Mouse (Mus musculus): ENCODE measurements around the gene Fbln2. TPM values are rescaled to one million over a fixed set of nuclear protein-coding genes. Genes with fewer than 3 reads are reported as not detected.

The Fbln2 gene
- polyA plus RNA-seq, 1 experiment from 2014 or later: 56.4 TPM

- WGBS: 65% methylated on average over 16 of the region's 16 CpGs
- H3K27me3 ChIP-seq: no peaks in the 10 kb centered on the region
- H3K9me3 ChIP-seq (replicated peaks): no peaks in the 10 kb centered on the region
- no peaks in the 10 kb centered on the region for H3K36me3 ChIP-seq
- peaks cover 21% of the 10 kb centered on the region for H3K4me1 ChIP-seq
- ATAC-seq (replicated peaks; ENCODE audit: low FRiP score): no peak
- no peak overlapping the region for H3K4me3 ChIP-seq (replicated peaks)
- H3K4me2 ChIP-seq: no peak overlapping the region
- H3K27ac ChIP-seq: no peak overlapping the region
- H3K9ac ChIP-seq: no peak overlapping the region
Observed at GRCm38 (mm10) chr6:91259440-91260120, 47.3 kb downstream of the Fbln2 start.

- H3K4me3 ChIP-seq (replicated peaks): no peak overlapping the region
- no peak; the same call in 1 of the 2 replicates for ATAC-seq (replicated peaks; ENCODE audit: low FRiP score)
- H3K27ac ChIP-seq: no peak overlapping the region
- no peaks in the 10 kb centered on the region for H3K9me3 ChIP-seq (replicated peaks)
- no peaks in the 10 kb centered on the region for H3K27me3 ChIP-seq
- no peak overlapping the region for H3K9ac ChIP-seq
- H3K4me1 ChIP-seq: peaks cover 21% of the 10 kb centered on the region
- no peaks in the 10 kb centered on the region for H3K36me3 ChIP-seq
- no peak overlapping the region for H3K4me2 ChIP-seq
- WGBS: 59% methylated on average over 7 of the region's 8 CpGs
Observed at GRCm38 (mm10) chr6:91260347-91260986, 48.2 kb downstream of the Fbln2 start.

GRCm38 (mm10) chr6:91260987-91261367 lies 48.7 kb downstream of the Fbln2 start:
- H3K4me3 ChIP-seq (replicated peaks): no peak overlapping the region
- 30% methylated on average over 3 of the region's 3 CpGs for WGBS
- peaks cover 21% of the 10 kb centered on the region for H3K4me1 ChIP-seq
- no peak overlapping the region for H3K9ac ChIP-seq
- H3K9me3 ChIP-seq (replicated peaks): no peaks in the 10 kb centered on the region
- H3K4me2 ChIP-seq: no peak overlapping the region
- H3K27me3 ChIP-seq: no peaks in the 10 kb centered on the region
- no peak overlapping the region for H3K27ac ChIP-seq
- H3K36me3 ChIP-seq: no peaks in the 10 kb centered on the region
- ATAC-seq (replicated peaks; ENCODE audit: low FRiP score): no peak; the same call in 1 of the 2 replicates

GRCm38 (mm10) chr6:91265616-91266015 lies 53.4 kb downstream of the Fbln2 start:
- Histone ChIP-seq H3K4me1 (peaks cover 12% of the 10 kb centered on the region), H3K4me3 (replicated peaks) (no peak overlapping the region), H3K9ac (no peak overlapping the region), H3K4me2 (no peak overlapping the region), H3K9me3 (replicated peaks) (no peaks in the 10 kb centered on the region), H3K27me3 (no peaks in the 10 kb centered on the region), H3K27ac (no peak overlapping the region), H3K36me3 (no peaks in the 10 kb centered on the region)
- WGBS: 69% methylated on average over 12 of the region's 12 CpGs
- ATAC-seq (replicated peaks; ENCODE audit: low FRiP score): no peak

- H3K4me2 ChIP-seq: no peak overlapping the region
- H3K27me3 ChIP-seq: no peaks in the 10 kb centered on the region
- no peak overlapping the region for H3K27ac ChIP-seq
- no peak overlapping the region for H3K4me3 ChIP-seq (replicated peaks)
- H3K9ac ChIP-seq: no peak overlapping the region
- ATAC-seq (replicated peaks; ENCODE audit: low FRiP score): no peak
- WGBS: 92% methylated on average over 1 of the region's 1 CpGs
- no peaks in the 10 kb centered on the region for H3K36me3 ChIP-seq
- H3K9me3 ChIP-seq (replicated peaks): no peaks in the 10 kb centered on the region
- H3K4me1 ChIP-seq: peaks cover 2% of the 10 kb centered on the region; the same call in 1 of the 2 replicates
Observed at GRCm38 (mm10) chr6:91266647-91267046, 54.4 kb downstream of the Fbln2 start.

- Histone ChIP-seq H3K27ac (no peak overlapping the region), H3K36me3 (no peaks in the 10 kb centered on the region), H3K4me1 (no peaks in the 10 kb centered on the region), H3K9me3 (replicated peaks) (no peaks in the 10 kb centered on the region), H3K9ac (no peak overlapping the region), H3K4me2 (no peak overlapping the region), H3K4me3 (replicated peaks) (no peak overlapping the region), H3K27me3 (no peaks in the 10 kb centered on the region)
- 34% methylated on average over 9 of the region's 9 CpGs for WGBS
- no peak for ATAC-seq (replicated peaks; ENCODE audit: low FRiP score)
Observed at GRCm38 (mm10) chr6:91268318-91268717, 56.1 kb downstream of the Fbln2 start.

- H3K27ac ChIP-seq: no peak overlapping the region
- peaks cover 12% of the 10 kb centered on the region for H3K27me3 ChIP-seq
- ATAC-seq (replicated peaks; ENCODE audit: low FRiP score): no peak
- H3K9me3 ChIP-seq (replicated peaks): no peaks in the 10 kb centered on the region
- no peak overlapping the region for H3K4me3 ChIP-seq (replicated peaks)
- H3K4me2 ChIP-seq: no peak overlapping the region
- H3K36me3 ChIP-seq: no peaks in the 10 kb centered on the region
- no peaks in the 10 kb centered on the region for H3K4me1 ChIP-seq
- no peak overlapping the region for H3K9ac ChIP-seq
- 3% methylated on average over 7 of the region's 7 CpGs for WGBS
Observed at GRCm38 (mm10) chr6:91277549-91277948, 65.3 kb downstream of the Fbln2 start.

GRCm38 (mm10) chr6:91278302-91278701 lies 66.0 kb downstream of the Fbln2 start:
- 47% methylated on average over 1 of the region's 1 CpGs for WGBS

GRCm38 (mm10) chr6:91279477-91279876 lies 67.2 kb downstream of the Fbln2 start:
- Histone ChIP-seq H3K36me3 (no peaks in the 10 kb centered on the region), H3K4me2 (no peak overlapping the region), H3K4me1 (no peaks in the 10 kb centered on the region), H3K27ac (no peak overlapping the region), H3K27me3 (peaks cover 31% of the 10 kb centered on the region), H3K4me3 (replicated peaks) (no peak overlapping the region), H3K9me3 (replicated peaks) (no peaks in the 10 kb centered on the region), H3K9ac (no peak overlapping the region)
- ATAC-seq (replicated peaks; ENCODE audit: low FRiP score): no peak
- WGBS: 26% methylated on average over 4 of the region's 4 CpGs

More at GRCm38 (mm10) chr6:91278302-91278701, 66.0 kb downstream of the Fbln2 start:
- Histone ChIP-seq H3K9ac (no peak overlapping the region), H3K27ac (no peak overlapping the region), H3K36me3 (no peaks in the 10 kb centered on the region), H3K4me3 (replicated peaks) (no peak overlapping the region), H3K4me2 (no peak overlapping the region), H3K27me3 (peaks cover 20% of the 10 kb centered on the region), H3K4me1 (no peaks in the 10 kb centered on the region), H3K9me3 (replicated peaks) (no peaks in the 10 kb centered on the region)
- no peak for ATAC-seq (replicated peaks; ENCODE audit: low FRiP score)

- Histone ChIP-seq H3K4me2 (no peak overlapping the region), H3K27ac (no peak overlapping the region), H3K4me3 (replicated peaks) (no peak overlapping the region), H3K36me3 (no peaks in the 10 kb centered on the region), H3K27me3 (peaks cover 49% of the 10 kb centered on the region), H3K9me3 (replicated peaks) (no peaks in the 10 kb centered on the region), H3K4me1 (peaks cover 15% of the 10 kb centered on the region), H3K9ac (no peak overlapping the region)
- WGBS: 4% methylated on average over 6 of the region's 6 CpGs
- ATAC-seq (replicated peaks; ENCODE audit: low FRiP score): 0 out of 2 replicates have a peak, but pooled peaks have one; percentile 27
Observed at GRCm38 (mm10) chr6:91281206-91281605, 69.0 kb downstream of the Fbln2 start.

- no peak overlapping the region for H3K4me2 ChIP-seq
- no peak overlapping the region for H3K9ac ChIP-seq
- no peak for ATAC-seq (replicated peaks; ENCODE audit: low FRiP score)
- H3K4me1 ChIP-seq: peaks cover 18% of the 10 kb centered on the region
- H3K4me3 ChIP-seq (replicated peaks): no peak overlapping the region
- no peaks in the 10 kb centered on the region for H3K9me3 ChIP-seq (replicated peaks)
- H3K27ac ChIP-seq: no peak overlapping the region
- H3K27me3 ChIP-seq: peaks cover 54% of the 10 kb centered on the region
- 46% methylated on average over 5 of the region's 5 CpGs for WGBS
- H3K36me3 ChIP-seq: no peaks in the 10 kb centered on the region
Observed at GRCm38 (mm10) chr6:91281747-91282146, 69.5 kb downstream of the Fbln2 start.

GRCm38 (mm10) chr6:91283031-91283430 lies 70.8 kb downstream of the Fbln2 start:
- H3K27ac ChIP-seq: no peak overlapping the region
- H3K36me3 ChIP-seq: no peaks in the 10 kb centered on the region
- ATAC-seq (replicated peaks; ENCODE audit: low FRiP score): no peak
- H3K4me1 ChIP-seq: peaks cover 18% of the 10 kb centered on the region
- H3K9ac ChIP-seq: no peak overlapping the region
- peaks cover 66% of the 10 kb centered on the region for H3K27me3 ChIP-seq
- H3K4me3 ChIP-seq (replicated peaks): no peak overlapping the region
- 69% methylated on average over 7 of the region's 7 CpGs for WGBS
- H3K4me2 ChIP-seq: no peak overlapping the region
- H3K9me3 ChIP-seq (replicated peaks): no peaks in the 10 kb centered on the region
